In the genomic region with DNA sequence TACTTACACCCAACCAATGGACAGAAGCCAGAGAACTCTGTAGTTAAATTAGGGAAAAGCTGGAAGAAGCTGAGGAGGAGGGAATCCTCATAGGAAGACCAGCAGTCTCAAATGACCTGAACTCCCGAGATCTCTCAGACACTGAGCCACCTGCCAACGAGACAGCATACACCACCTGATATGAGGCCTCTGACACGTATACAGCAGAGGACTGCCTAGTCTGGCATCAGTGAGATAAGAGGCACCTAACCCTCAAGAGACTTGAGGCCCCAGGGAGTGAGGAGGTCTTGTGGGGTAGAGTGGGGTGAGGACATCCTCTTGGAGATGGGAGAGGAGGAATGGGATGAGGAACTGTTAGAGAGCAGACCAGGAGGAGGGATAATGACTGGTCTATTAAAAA, we compare ENCODE assay signal across 1 mouse cellular context.
TF ChIP-seq lines count a peak whose summit lies in the region.

No protein-coding gene starts in this region.

TF ChIP-seq in MEL, 35 proteins besides CTCF, POLR2A, EP300 and RAD21:
- TF ChIP-seq NELFE (IDR thresholded peaks at IDR 0.05; ENCODE audit: low read depth, low read length) (no peak), RCOR1 (IDR thresholded peaks at IDR 0.05; ENCODE audit: low read depth, low read length) (0 out of 2 replicates have a peak, but pooled peaks have one; percentile 18), USF1 (IDR thresholded peaks at IDR 0.05; ENCODE audit: low read depth, low read length) (0 out of 2 replicates have a peak, but pooled peaks have one; percentile 15), ZMIZ1 (IDR thresholded peaks at IDR 0.05; ENCODE audit: low read depth, low read length) (no peak), ETS1 (IDR thresholded peaks at IDR 0.05; ENCODE audit: low read depth, low read length) (peak; percentile 82), TAL1 (IDR thresholded peaks at IDR 0.05; ENCODE audit: low read length) (peak; percentile 89), MAX (IDR thresholded peaks at IDR 0.05; ENCODE audit: low read length) (no peak), POLR2AphosphoS2 (IDR thresholded peaks at IDR 0.05; ENCODE audit: low read length) (no peak), TCF12 (IDR thresholded peaks at IDR 0.05; ENCODE audit: low read depth, low read length) (peak; percentile 95), SIN3A (IDR thresholded peaks at IDR 0.05; ENCODE audit: low read length) (0 out of 2 replicates have a peak, but pooled peaks have one; percentile 24), TBP (IDR thresholded peaks at IDR 0.05; ENCODE audit: low read depth, low read length) (0 out of 2 replicates have a peak, but pooled peaks have one; percentile 31), GATA1 (IDR thresholded peaks at IDR 0.05; ENCODE audit: low read depth, low read length) (peak; percentile 88)
